Mouse (Mus musculus): Measurements from ENCODE around the gene Olfr847. TPM values are rescaled to one million over a fixed set of nuclear protein-coding genes. Genes with fewer than 3 reads are reported as not detected.

The Olfr847 gene
- not detected in 2 replicates for polyA plus RNA-seq (2014; fragmentation: Nextera tagmentation; extraction: Ambion mirVana)

- Histone ChIP-seq H3K9ac (ENCODE audit: low read length) (no peak within 1 kb of the TSS), H3K27ac (ENCODE audit: low read depth, low read length) (no peak within 1 kb of the TSS), H3K4me3 (ENCODE audit: low read depth, low read length) (no peak within 1 kb of the TSS), H3K36me3 (ENCODE audit: control insufficient read depth, insufficient read depth, low read length) (no peaks in the 10 kb centered on the region), H3K27me3 (ENCODE audit: control insufficient read depth, insufficient read depth, low read length) (no peaks in the 10 kb centered on the region), H3K9me3 (ENCODE audit: control insufficient read depth, low read length) (no peaks in the 10 kb centered on the region), H3K4me2 (ENCODE audit: low read depth) (no peak within 1 kb of the TSS), H3K4me1 (ENCODE audit: control insufficient read depth, insufficient read depth, low read length) (no peaks in the 10 kb centered on the region)
- ATAC-seq (ENCODE audit: insufficient read depth, low FRiP score, low TSS enrichment) (no peak), DNase-seq (ENCODE audit: low spot score) (no peak)
- WGBS: 76% methylated on average over 1 of the region's 1 CpGs
Observed at GRCm38 (mm10) chr9:19378569-19378968, at the start of gene Olfr847. Gene Olfr847, minus strand, starts transcription at chr9:19378669.

GRCm38 (mm10) chr9:19363905-19364304 lies 14.6 kb downstream of the Olfr847 start, which contains the start of gene Olfr846:
Gene Olfr846, minus strand, starts transcription at chr9:19364005.
- Histone ChIP-seq H3K9me3 (ENCODE audit: control insufficient read depth, low read length) (no peaks in the 10 kb centered on the region; the same call in 1 of the 2 replicates), H3K9ac (ENCODE audit: low read length) (no peak within 1 kb of the TSS), H3K36me3 (ENCODE audit: control insufficient read depth, insufficient read depth, low read length) (no peaks in the 10 kb centered on the region), H3K4me3 (ENCODE audit: low read depth, low read length) (no peak within 1 kb of the TSS), H3K4me1 (ENCODE audit: control insufficient read depth, insufficient read depth, low read length) (no peaks in the 10 kb centered on the region), H3K4me2 (ENCODE audit: low read depth) (no peak within 1 kb of the TSS), H3K27me3 (ENCODE audit: control insufficient read depth, insufficient read depth, low read length) (no peaks in the 10 kb centered on the region), H3K27ac (ENCODE audit: low read depth, low read length) (no peak within 1 kb of the TSS)
- WGBS: 53% methylated on average over 1 of the region's 1 CpGs
- DNase-seq (ENCODE audit: low spot score) (no peak), ATAC-seq (ENCODE audit: insufficient read depth, low FRiP score, low TSS enrichment) (no peak)

DNA sequence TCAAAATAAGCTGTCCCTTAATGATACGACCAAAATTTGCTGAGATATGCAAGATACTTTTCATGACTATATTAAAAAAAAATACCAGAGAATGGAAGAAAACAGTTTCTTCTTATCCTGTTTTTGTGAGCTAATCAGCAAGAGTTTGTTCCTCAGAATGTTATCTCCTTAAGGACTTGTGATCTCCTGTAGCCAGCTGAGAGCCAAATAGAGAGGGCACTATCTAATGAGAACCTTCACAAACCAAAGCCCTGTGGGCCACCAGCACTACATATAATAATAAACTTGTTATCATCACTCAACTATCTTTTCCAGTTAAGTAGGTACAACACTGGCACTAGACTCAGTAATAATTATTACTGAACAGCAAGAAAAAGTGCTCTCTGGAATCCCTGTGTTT lies 42.3 kb downstream of the Olfr847 start, which contains the start of gene Olfr845:
Olfr845 (plus strand) TSS at position 301 of the 400 bp plus-strand sequence.
- ATAC-seq (ENCODE audit: insufficient read depth, low FRiP score, low TSS enrichment) (no peak), DNase-seq (ENCODE audit: low spot score) (no peak)
- Histone ChIP-seq H3K27me3 (ENCODE audit: control insufficient read depth, insufficient read depth, low read length) (no peaks in the 10 kb centered on the region), H3K9ac (ENCODE audit: low read length) (no peak within 1 kb of the TSS), H3K4me3 (ENCODE audit: low read depth, low read length) (no peak within 1 kb of the TSS), H3K9me3 (ENCODE audit: control insufficient read depth, low read length) (peaks cover 4% of the 10 kb centered on the region; the same call in 1 of the 2 replicates), H3K4me2 (ENCODE audit: low read depth) (no peak within 1 kb of the TSS), H3K27ac (ENCODE audit: low read depth, low read length) (no peak within 1 kb of the TSS), H3K36me3 (ENCODE audit: control insufficient read depth, insufficient read depth, low read length) (no peaks in the 10 kb centered on the region), H3K4me1 (ENCODE audit: control insufficient read depth, insufficient read depth, low read length) (no peaks in the 10 kb centered on the region)
- WGBS: 76% methylated on average over 1 of the region's 1 CpGs

Other genes with a start within 250 kb of the Olfr847 start
- not detected in 2 replicates for gene Olfr837, start 242.4 kb downstream of the Olfr847 start, polyA plus RNA-seq (2014; fragmentation: Nextera tagmentation; extraction: Ambion mirVana)
- gene Olfr839-ps1, start 201.4 kb downstream of the Olfr847 start, polyA plus RNA-seq (2014; fragmentation: Nextera tagmentation; extraction: Ambion mirVana): not detected in 2 replicates
- gene Olfr843, start 126.7 kb downstream of the Olfr847 start, polyA plus RNA-seq (2014; fragmentation: Nextera tagmentation; extraction: Ambion mirVana): not detected in 2 replicates
- not detected in 2 replicates for gene Olfr844, start 62.3 kb downstream of the Olfr847 start, polyA plus RNA-seq (2014; fragmentation: Nextera tagmentation; extraction: Ambion mirVana)
- gene Olfr845, start 42.2 kb downstream of the Olfr847 start, polyA plus RNA-seq (2014; fragmentation: Nextera tagmentation; extraction: Ambion mirVana): not detected in 2 replicates
- not detected in 2 replicates for gene Olfr846, start 14.7 kb downstream of the Olfr847 start, polyA plus RNA-seq (2014; fragmentation: Nextera tagmentation; extraction: Ambion mirVana)
- not detected in 2 replicates for gene Olfr849, start 61.6 kb upstream of the Olfr847 start, polyA plus RNA-seq (2014; fragmentation: Nextera tagmentation; extraction: Ambion mirVana)
- not detected in 2 replicates for gene Olfr850, start 99.6 kb upstream of the Olfr847 start, polyA plus RNA-seq (2014; fragmentation: Nextera tagmentation; extraction: Ambion mirVana)
- not detected in 2 replicates for gene Olfr851, start 114.6 kb upstream of the Olfr847 start, polyA plus RNA-seq (2014; fragmentation: Nextera tagmentation; extraction: Ambion mirVana)
- gene Olfr853, start 162.4 kb upstream of the Olfr847 start, polyA plus RNA-seq (2014; fragmentation: Nextera tagmentation; extraction: Ambion mirVana): not detected in 2 replicates
- not detected in 2 replicates for gene Olfr854, start 188.7 kb upstream of the Olfr847 start, polyA plus RNA-seq (2014; fragmentation: Nextera tagmentation; extraction: Ambion mirVana)
- gene Olfr855, start 203.9 kb upstream of the Olfr847 start, polyA plus RNA-seq (2014; fragmentation: Nextera tagmentation; extraction: Ambion mirVana): not detected in 2 replicates
- gene Zfp317, start 243.4 kb upstream of the Olfr847 start, polyA plus RNA-seq (2014; fragmentation: Nextera tagmentation; extraction: Ambion mirVana): 35.6 and 37.9 TPM in 2 replicates

All from neural tube, embryonic 11.5 days (tissue).